Mouse (Mus musculus) E14TG2a.4 (cell line): ENCODE results near the gene Pcsk4.

Experiments used
- H3K27me3 ChIP-seq: 2 replicates; pipeline ENCODE4 v1.6.1; 2014; ENCODE audit warnings: low read length, control low read depth; ENCODE audit not compliant: insufficient read depth
- H3K36me3 ChIP-seq: 2 replicates; pipeline ENCODE4 v1.6.1; 2014; ENCODE audit warnings: low read length, control low read depth; ENCODE audit not compliant: insufficient read depth
- H3K4me1 ChIP-seq: replicated peaks from 2 replicates; pipeline ENCODE4 v1.6.1; 2014; ENCODE audit warnings: low read depth, low read length, control low read depth
- H3K4me3 ChIP-seq: replicated peaks from 2 replicates; pipeline ENCODE4 v1.5.1; 2014; ENCODE audit warnings: mild to moderate bottlenecking, low read length
- H3K9me3 ChIP-seq: 2 replicates; pipeline ENCODE4 v1.6.1; 2014; ENCODE audit warnings: low read length, control low read depth
- CTCF ChIP-seq: conservative IDR thresholded peaks from 2 replicates; pipeline ENCODE4 v1.5.1; 2014; ENCODE audit warnings: low read length
- NANOG ChIP-seq: IDR thresholded peaks from 2 replicates; pipeline ENCODE4 v1.6.1; 2014; ENCODE audit warnings: borderline replicate concordance, low read length, mixed read lengths
- POU5F1 ChIP-seq: IDR thresholded peaks from 2 replicates; pipeline ENCODE4 v1.6.1; 2014; ENCODE audit warnings: low read length, borderline replicate concordance

The Pcsk4 gene

GRCm38 (mm10) chr10:80299824-80300223 lies 29.5 kb downstream of the Pcsk4 start:
- Histone ChIP-seq H3K9me3 (no peaks in the 10 kb centered on the region), H3K4me3 (peak overlapping the region; percentile 70), H3K36me3 (peaks cover 3% of the 10 kb centered on the region), H3K27me3 (peaks cover 66% of the 10 kb centered on the region), H3K4me1 (peaks cover 69% of the 10 kb centered on the region)
- TF ChIP-seq CTCF (no peak), NANOG (no peak), POU5F1 (no peak)

GRCm38 (mm10) chr10:80299301-80299700 lies 30.0 kb downstream of the Pcsk4 start:
- Histone ChIP-seq H3K9me3 (no peaks in the 10 kb centered on the region), H3K27me3 (peaks cover 61% of the 10 kb centered on the region), H3K4me1 (peaks cover 70% of the 10 kb centered on the region), H3K36me3 (peaks cover 9% of the 10 kb centered on the region), H3K4me3 (peak overlapping the region; percentile 70)
- no peak for TF ChIP-seq NANOG
- TF ChIP-seq CTCF: no peak
- TF ChIP-seq POU5F1: no peak

GRCm38 (mm10) chr10:80298571-80299281 lies 30.6 kb downstream of the Pcsk4 start:
- Histone ChIP-seq H3K9me3 (no peaks in the 10 kb centered on the region), H3K4me3 (peak overlapping the region; percentile 70), H3K27me3 (peaks cover 57% of the 10 kb centered on the region), H3K4me1 (peaks cover 75% of the 10 kb centered on the region), H3K36me3 (peaks cover 14% of the 10 kb centered on the region)
- no peak for TF ChIP-seq NANOG
- no peak for TF ChIP-seq CTCF

DNA sequence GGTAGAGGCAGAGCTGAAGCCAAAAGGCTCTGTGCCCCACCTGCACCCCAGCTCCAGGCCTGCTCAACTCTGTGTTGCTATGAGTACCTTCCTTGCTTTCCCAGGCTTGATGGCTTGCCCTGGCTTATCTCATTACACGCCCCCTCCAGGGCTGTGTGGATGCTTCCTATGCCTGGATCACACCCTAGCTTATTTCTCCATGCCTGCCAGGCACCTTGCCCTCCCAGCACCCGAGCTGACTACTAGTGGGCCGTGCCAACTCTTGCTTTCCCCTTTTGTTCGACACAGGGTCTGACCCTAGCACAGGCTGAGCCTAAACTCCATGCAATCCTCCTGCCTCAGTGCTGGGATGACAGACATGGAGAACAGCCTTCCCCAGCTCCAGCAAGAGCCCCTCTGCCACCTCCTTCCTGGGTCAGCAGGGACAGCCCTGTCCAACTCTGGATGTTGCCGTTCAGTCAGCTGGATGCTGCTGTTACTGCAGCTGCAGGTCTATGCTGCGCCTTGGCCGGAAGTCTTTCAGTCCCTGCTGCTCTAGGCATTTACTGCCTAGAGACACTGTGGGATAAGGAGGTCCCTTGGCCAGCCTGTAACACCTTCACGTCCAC lies 31.7 kb downstream of the Pcsk4 start:
- peak overlapping the region; percentile 69; the same call in 1 of the 2 replicates for H3K4me3 ChIP-seq
- no peak for TF ChIP-seq CTCF
- TF ChIP-seq POU5F1: no peak
- no peak for TF ChIP-seq NANOG
- no peaks in the 10 kb centered on the region for H3K9me3 ChIP-seq
- H3K4me1 ChIP-seq: peaks cover 78% of the 10 kb centered on the region
- H3K27me3 ChIP-seq: peaks cover 55% of the 10 kb centered on the region
- H3K36me3 ChIP-seq: peaks cover 25% of the 10 kb centered on the region

GRCm38 (mm10) chr10:80296824-80297223 lies 32.5 kb downstream of the Pcsk4 start:
- Histone ChIP-seq H3K36me3 (peaks cover 26% of the 10 kb centered on the region), H3K9me3 (no peaks in the 10 kb centered on the region), H3K4me3 (peak overlapping the region; percentile 69), H3K27me3 (peaks cover 50% of the 10 kb centered on the region), H3K4me1 (peaks cover 72% of the 10 kb centered on the region)
- no peak for TF ChIP-seq NANOG
- no peak for TF ChIP-seq POU5F1
- no peak for TF ChIP-seq CTCF

DNA sequence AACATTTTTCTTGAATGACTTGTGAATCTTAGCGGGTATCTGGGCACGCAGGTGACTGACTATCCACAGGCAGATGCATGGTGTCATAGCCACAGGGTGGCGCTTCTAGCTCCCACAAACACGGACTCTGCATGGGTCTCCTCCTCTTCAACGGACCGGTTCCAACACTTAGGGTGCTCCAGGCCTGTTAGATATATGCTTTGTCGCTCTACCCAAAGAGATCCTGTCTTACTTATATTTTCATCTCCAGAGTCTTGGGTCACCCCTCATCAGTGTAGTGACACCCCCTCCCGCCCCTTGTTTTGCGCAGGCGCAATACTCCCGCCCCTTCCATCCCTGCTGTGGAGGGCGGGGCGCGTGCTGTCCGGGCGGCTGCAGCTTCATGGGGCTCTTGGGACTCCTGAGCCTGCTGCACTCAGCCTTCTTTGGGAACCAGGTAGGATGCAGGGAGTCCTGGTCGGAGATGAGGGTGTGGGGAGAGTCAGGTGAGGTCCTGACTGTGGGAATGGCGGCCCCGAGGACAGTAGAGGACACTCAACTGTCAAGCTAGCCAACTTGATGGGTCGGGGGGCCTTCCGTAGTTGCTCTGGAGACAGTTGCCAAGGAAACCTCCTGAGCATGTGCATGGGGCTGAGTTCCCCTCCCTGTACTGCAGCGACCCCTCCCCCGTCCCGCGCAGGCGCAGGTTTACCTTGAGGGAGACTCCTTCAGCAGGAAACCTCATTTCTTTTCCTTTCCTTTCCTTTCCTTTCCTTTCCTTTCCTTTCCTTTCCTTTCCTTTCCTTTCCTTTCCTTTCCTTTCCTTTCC lies 33.5 kb downstream of the Pcsk4 start, which contains the start of gene Apc2:
Apc2 (plus strand) TSS at position 360 of the 808 bp plus-strand sequence.
- Histone ChIP-seq H3K4me3 (peak within 1 kb of the TSS; percentile 99), H3K27me3 (peaks cover 40% of the 10 kb centered on the region), H3K9me3 (no peaks in the 10 kb centered on the region), H3K36me3 (peaks cover 26% of the 10 kb centered on the region), H3K4me1 (peaks cover 76% of the 10 kb centered on the region)
- TF ChIP-seq CTCF (no peak; the same call in 1 of the 2 replicates), NANOG (no peak), POU5F1 (no peak)

DNA sequence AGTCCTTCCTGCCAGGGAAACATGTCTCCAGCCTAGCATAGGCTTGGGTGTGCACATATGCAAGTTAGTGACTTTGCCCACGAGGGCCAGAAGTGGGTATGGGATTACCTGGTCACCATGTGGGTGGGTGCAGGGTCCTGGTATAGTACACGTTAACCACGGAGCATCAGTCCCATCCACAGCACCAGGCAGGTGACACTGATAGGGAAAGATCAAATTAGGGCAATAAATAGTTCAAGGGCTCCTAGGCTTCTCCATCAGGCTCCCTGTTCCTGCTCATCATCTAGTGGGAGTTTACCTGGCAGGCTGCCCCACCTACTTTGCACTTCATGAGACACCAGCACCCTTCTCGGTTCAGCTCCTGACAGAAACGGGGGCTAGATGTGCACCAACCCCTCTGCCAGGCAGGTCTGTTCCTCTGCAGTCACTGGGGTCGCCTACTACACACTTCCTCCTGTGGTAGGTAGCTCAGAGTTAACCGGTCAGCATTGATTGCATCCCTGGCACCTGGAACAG lies 34.5 kb downstream of the Pcsk4 start:
- H3K9me3 ChIP-seq: no peaks in the 10 kb centered on the region
- H3K4me3 ChIP-seq: peak overlapping the region; percentile 99
- peaks cover 31% of the 10 kb centered on the region for H3K27me3 ChIP-seq
- H3K36me3 ChIP-seq: peaks cover 26% of the 10 kb centered on the region
- H3K4me1 ChIP-seq: peaks cover 75% of the 10 kb centered on the region
- TF ChIP-seq NANOG (no peak), CTCF (no peak), POU5F1 (no peak)

DNA sequence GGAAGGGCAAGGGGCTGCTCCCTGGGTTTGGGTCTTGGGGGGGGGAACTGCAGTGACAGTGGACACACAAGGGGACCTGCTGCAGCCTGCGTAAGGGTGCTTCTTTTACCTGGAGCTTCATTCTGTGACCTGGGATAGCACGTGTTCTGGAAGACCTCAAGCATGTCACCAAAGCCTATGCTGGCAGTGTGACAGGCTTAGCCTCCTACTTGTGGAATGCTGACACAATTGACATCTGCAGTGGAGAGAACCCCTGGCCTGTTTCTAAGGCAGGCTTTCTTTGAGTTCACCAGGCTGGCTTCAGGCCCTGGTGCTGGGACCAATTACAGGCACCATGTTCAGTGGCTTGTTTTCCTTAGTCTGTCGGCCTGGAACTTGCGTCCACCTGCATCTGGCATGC lies 35.0 kb downstream of the Pcsk4 start:
- Histone ChIP-seq H3K4me3 (peak overlapping the region; percentile 99), H3K4me1 (peaks cover 70% of the 10 kb centered on the region), H3K27me3 (peaks cover 25% of the 10 kb centered on the region), H3K36me3 (peaks cover 26% of the 10 kb centered on the region), H3K9me3 (no peaks in the 10 kb centered on the region)
- TF ChIP-seq NANOG: no peak

DNA sequence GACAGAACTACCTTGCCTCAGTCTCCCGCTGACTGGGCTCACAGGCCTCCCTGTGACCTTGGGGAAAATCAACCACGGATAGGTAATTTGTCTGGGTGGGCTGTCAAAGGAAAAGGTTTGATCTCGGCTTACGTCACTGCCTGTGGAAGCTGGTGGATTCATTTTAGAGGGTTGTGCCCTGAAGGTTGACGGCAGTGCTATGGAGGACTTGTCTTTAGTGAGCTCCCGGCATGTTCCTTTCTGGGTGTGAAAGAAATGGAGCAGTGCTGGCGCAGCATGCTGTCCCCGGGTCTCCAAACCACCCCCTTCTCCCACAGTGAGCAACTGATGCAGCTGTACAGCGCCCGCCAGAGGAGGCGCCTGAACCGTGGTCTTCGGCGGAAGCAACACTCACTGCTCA lies 36.0 kb downstream of the Pcsk4 start:
- H3K4me3 ChIP-seq: peak overlapping the region; percentile 99
- H3K9me3 ChIP-seq: no peaks in the 10 kb centered on the region
- peaks cover 36% of the 10 kb centered on the region for H3K36me3 ChIP-seq
- no peak for TF ChIP-seq POU5F1
- no peak for TF ChIP-seq CTCF
- TF ChIP-seq NANOG: no peak
- H3K27me3 ChIP-seq: peaks cover 15% of the 10 kb centered on the region
- peaks cover 72% of the 10 kb centered on the region for H3K4me1 ChIP-seq
